Mouse (Mus musculus) cerebellum, adult 2 months (tissue): ENCODE data around the gene Evl. TPM values are rescaled to one million over a fixed set of nuclear protein-coding genes. Genes with fewer than 3 reads are reported as not detected.

Source experiments
- DNase-seq, 2 experiments: peaks; one replicate each; pipeline ENCODE4 v3.0.0; 2021
- H3K27ac ChIP-seq: fragments of 200-500 bp; 2 replicates; pipeline ENCODE4 v1.5.1; 2012; ENCODE audit warnings: low read length, control low read depth, inconsistent platforms; ENCODE audit not compliant: insufficient read depth
- H3K27me3 ChIP-seq: fragments of 200-500 bp; 2 replicates; pipeline ENCODE4 v1.6.1; 2012; ENCODE audit warnings: inconsistent platforms, mild to moderate bottlenecking, low read length, moderate library complexity; ENCODE audit not compliant: control insufficient read depth, insufficient read depth
- H3K4me1 ChIP-seq: fragments of 200-500 bp; 2 replicates; pipeline ENCODE4 v1.6.1; 2011; ENCODE audit warnings: low read length; ENCODE audit not compliant: control insufficient read depth, insufficient read depth
- H3K4me3 ChIP-seq: fragments of 200-500 bp; replicated peaks from 2 replicates; pipeline ENCODE3; 2011; ENCODE audit warnings: mild to moderate bottlenecking, low read depth, low read length, control low read depth; ENCODE audit not compliant: insufficient read depth
- CTCF ChIP-seq: fragments of 200-500 bp; IDR thresholded peaks from 2 replicates; pipeline ENCODE4 v1.5.1; 2011; ENCODE audit warnings: low read depth, mild to moderate bottlenecking, control low read depth, low read length, moderate library complexity, borderline replicate concordance; ENCODE audit not compliant: insufficient read depth
- POLR2A ChIP-seq: fragments of 200-500 bp; IDR thresholded peaks from 2 replicates; pipeline ENCODE4 v1.6.1; 2011; ENCODE audit warnings: low read length, control low read depth, borderline replicate concordance; ENCODE audit not compliant: insufficient read depth
- WGBS: fragments of 180-500 bp; shearing (Covaris S2); methylation state at CpG from one replicate; pipeline ENCODE4 v1.1.7; 2018; 5-methylcytosine and 5-hydroxymethylcytosine counted together
- polyA plus RNA-seq: library from polyadenylated mRNA; depleted of rRNA; stranded (reverse); fragments of >200 nt; gene quantifications from 2 replicates; pipeline ENCODE4 v1.2.3, GENCODE M21; 2012

The Evl gene
- polyA plus RNA-seq, 1 experiment, result 118 TPM

DNA sequence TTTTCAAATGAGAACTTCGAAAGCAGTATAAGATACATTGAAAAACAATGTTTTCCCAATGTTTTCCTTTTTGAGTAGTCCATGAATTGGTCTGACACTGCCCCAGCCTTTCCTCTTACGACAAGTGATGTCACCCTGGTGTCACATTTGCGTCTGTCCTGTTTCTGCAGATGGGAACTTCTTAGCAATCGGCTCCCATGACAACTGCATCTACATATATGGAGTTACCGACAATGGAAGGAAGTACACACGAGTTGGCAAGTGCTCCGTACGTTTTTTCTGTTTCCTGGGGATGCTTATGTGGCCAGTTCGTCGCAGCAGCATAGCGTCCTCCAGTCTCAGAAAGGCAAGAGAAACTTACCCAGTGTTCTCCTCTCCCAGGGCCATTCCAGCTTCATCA, 20.0 kb upstream of the Evl start:
- Histone ChIP-seq H3K27me3 (no peaks in the 10 kb centered on the region), H3K4me3 (no peak overlapping the region), H3K4me1 (no peaks in the 10 kb centered on the region), H3K27ac (no peak overlapping the region)
- DNase-seq, result no peak
- TF ChIP-seq CTCF (no peak), POLR2A (no peak)
- WGBS, result 91% methylated on average over 11 of the region's 11 CpGs

DNA sequence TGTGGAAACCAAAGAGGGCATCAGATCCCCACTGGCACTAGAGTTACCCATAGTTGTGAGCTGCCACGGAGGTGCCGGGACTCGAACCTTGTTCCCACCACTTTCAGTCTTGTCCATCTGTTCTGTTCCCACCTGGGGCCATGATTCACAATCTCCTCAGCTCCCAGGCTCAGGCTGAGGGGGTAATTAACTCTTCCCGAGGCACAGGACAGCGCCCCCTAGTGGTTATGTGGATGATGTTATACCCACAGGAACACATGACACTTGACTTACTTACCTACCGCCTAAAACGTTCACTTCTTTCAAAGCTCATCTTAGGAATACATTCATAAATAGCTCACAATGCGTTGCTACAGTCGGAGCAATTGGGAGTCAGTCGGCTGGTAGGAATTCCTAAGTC, 18.1 kb upstream of the Evl start:
- Histone ChIP-seq H3K27me3 (no peaks in the 10 kb centered on the region), H3K4me1 (no peaks in the 10 kb centered on the region), H3K4me3 (no peak overlapping the region), H3K27ac (no peak overlapping the region)
- TF ChIP-seq CTCF (peak; percentile 53; the same call in 1 of the 2 replicates), POLR2A (no peak)
- DNase-seq, result no peak
- 70% methylated on average over 10 of the region's 10 CpGs for WGBS

DNA sequence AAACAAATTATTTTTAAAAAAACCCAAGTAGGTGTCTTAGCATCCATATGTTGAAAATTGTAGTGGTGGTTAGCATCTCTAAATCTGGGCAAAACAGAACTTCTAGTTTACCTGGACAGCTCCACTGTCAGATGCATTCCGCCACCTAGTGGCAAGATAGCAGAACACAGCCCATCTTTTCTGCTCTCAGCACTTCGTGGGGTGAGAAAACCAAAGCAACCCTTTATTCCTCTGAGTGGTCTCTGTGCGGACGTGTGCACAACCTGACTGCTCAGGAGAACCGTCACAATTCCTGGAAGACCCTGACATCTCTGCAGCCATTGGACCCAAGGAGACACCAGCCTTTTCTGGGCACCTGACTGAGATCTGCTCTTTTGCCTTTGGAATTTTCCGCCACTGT, 13.4 kb upstream of the Evl start:
- 22% methylated on average over 6 of the region's 6 CpGs for WGBS
- peak; percentile 57 to 58 for DNase-seq
- Histone ChIP-seq H3K27me3 (no peaks in the 10 kb centered on the region), H3K4me1 (no peaks in the 10 kb centered on the region), H3K4me3 (no peak overlapping the region), H3K27ac (no peak overlapping the region)
- TF ChIP-seq CTCF, result peak; percentile 79
- no peak for TF ChIP-seq POLR2A

DNA sequence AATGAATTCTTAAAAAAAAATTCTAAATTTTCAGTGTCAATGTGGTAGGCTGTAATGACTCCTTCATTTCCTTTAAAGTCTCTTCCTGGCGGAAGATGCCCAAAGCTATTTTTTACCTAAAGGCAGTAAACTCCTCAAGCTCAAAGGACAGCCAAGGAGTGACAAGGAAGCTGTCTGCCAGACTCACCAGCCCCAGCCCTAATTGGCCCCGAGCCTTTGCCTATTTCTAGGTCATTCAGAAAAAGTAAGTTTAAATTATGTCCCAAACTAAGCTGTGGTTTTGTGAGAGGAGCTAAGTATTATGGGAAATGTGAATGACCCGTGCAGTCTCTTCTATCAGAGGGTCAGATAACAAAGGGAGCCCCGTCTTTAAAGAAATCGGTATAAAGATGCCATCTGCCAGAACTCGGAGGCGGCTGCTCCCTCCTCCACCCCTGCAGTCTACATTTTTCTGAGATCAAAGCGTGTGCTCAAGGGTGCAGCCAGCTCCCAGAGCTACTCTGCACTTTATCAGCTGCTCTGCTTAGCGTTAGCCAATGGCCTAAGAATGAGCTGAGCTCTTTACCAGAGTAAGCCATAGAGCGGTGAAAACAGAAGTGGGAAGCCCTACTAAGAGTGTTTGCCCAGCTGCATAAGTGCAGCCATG, 7.9 kb upstream of the Evl start:
- WGBS, result 13% methylated on average over 10 of the region's 10 CpGs
- DNase-seq, result peak in 1 of 2 experiments; percentile 29
- Histone ChIP-seq H3K4me3 (no peak overlapping the region), H3K27me3 (no peaks in the 10 kb centered on the region), H3K4me1 (no peaks in the 10 kb centered on the region), H3K27ac (no peak overlapping the region)
- TF ChIP-seq POLR2A, result no peak
- no peak for TF ChIP-seq CTCF

DNA sequence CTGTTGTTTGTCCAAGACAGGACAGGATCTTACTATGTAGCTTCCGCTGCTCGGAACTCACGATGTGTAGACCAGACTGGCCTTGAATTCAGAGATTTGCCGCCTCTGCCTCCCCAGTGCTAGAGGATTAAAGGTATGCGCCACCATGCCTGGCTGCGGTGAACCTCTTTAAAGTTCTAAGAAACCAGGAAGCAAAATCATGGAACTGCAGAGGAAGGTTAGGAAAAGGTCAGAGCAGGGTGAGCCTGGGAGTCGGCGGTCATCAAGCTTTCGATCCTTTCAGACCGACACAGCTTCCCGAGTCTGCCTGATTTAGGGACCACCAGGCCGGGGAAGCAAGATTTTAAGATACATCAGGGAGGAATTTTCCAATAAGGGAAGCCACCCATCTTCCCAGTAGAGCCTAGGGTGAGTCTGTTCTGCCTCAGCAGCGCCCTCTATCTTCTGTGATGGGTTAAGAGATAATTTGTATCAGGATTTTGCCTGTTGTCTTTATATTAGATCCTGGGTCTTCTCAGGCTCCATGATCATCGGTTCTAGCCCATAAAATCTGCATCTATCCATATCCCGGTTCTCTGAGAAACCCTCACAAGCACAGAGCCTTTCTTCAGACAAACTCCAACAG, 7.2 kb upstream of the Evl start:
- WGBS, result 82% methylated on average over 15 of the region's 15 CpGs
- TF ChIP-seq POLR2A (no peak), CTCF (peak; percentile 23; the same call in 1 of the 2 replicates)
- no peaks in the 10 kb centered on the region for H3K4me1 ChIP-seq
- H3K4me3 ChIP-seq, result no peak overlapping the region
- no peak overlapping the region for H3K27ac ChIP-seq
- DNase-seq, result no peak
- H3K27me3 ChIP-seq, result no peaks in the 10 kb centered on the region

DNA sequence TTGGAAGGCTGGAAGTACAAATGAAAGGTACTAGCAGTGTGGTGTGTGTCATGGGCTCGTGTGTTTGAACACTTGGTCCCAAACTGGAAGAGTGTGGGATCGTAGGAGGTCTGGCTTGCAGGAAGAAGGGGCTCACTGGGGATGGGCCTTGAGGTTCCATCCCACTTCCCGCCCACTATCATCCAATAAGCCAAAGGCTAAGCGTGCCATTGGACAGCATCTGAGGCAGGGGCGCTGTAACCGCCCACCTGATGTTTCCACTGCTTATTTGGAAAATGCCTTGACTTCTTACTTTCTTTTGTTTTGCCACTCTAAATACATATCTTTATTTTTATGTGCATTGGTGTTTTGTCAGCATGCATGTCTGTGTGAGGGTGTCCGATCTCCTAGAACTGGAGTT, 2.8 kb upstream of the Evl start:
- TF ChIP-seq POLR2A (no peak), CTCF (no peak)
- H3K4me1 ChIP-seq, result peaks cover 3% of the 10 kb centered on the region; the same call in 1 of the 2 replicates
- H3K27me3 ChIP-seq, result no peaks in the 10 kb centered on the region
- no peak for DNase-seq
- H3K4me3 ChIP-seq, result no peak overlapping the region
- WGBS, result 90% methylated on average over 7 of the region's 7 CpGs
- H3K27ac ChIP-seq, result no peak overlapping the region

DNA sequence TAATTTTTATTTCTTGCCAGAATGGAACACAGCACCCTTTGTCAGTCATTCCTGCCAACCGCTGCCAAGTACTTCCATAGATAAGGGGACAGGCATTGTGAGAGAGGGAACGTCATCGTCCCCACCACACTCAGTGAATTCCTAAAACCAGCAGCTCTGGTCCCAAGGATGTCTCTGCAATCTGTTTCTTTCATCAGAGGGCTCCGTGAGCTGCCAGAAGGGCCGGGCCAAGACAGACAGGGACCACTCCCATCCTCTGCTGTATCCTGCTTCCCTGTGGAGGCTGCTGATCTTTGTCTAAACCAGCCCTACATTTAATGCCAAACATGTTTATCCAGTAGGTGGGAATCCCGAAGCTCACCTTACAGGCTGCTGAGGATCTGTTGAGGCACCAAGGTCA, 1.4 kb upstream of the Evl start:
- TF ChIP-seq POLR2A, result no peak
- no peak for TF ChIP-seq CTCF
- 57% methylated on average over 6 of the region's 6 CpGs for WGBS
- no peak overlapping the region for H3K27ac ChIP-seq
- H3K4me3 ChIP-seq, result no peak overlapping the region
- peaks cover 3% of the 10 kb centered on the region; the same call in 1 of the 2 replicates for H3K4me1 ChIP-seq
- H3K27me3 ChIP-seq, result no peaks in the 10 kb centered on the region
- DNase-seq, result no peak
